Mouse (Mus musculus) liver, embryonic 16.5 days (tissue): Measurements from ENCODE around the gene Cpeb3. TPM values are rescaled to one million over a fixed set of nuclear protein-coding genes. Genes with fewer than 3 reads are reported as not detected.

ENCODE experiments used
- ATAC-seq: fragments of 200-750 bp; cut with Nextera tagmentation; 2 replicates; pipeline ENCODE4 v1.8.0; 2017; ENCODE audit warnings: low read depth, mild to moderate bottlenecking, moderate number of reproducible peaks, moderate library complexity
- H3K27ac ChIP-seq: fragments of 300-500 bp; sonication (generic); 2 replicates; pipeline ENCODE4 v1.5.1; 2014; ENCODE audit warnings: mild to moderate bottlenecking, low read length
- H3K27me3 ChIP-seq: fragments of 300-500 bp; sonication (generic); 2 replicates; pipeline ENCODE4 v1.6.1; 2014; ENCODE audit warnings: low read depth, low read length, mixed read lengths; ENCODE audit not compliant: control insufficient read depth, insufficient read depth
- H3K36me3 ChIP-seq: fragments of 300-500 bp; sonication (generic); 2 replicates; pipeline ENCODE4 v1.6.1; 2014; ENCODE audit warnings: mild to moderate bottlenecking; ENCODE audit not compliant: control insufficient read depth, insufficient read depth
- H3K4me1 ChIP-seq: fragments of 300-500 bp; sonication (generic); 2 replicates; pipeline ENCODE4 v1.6.1; 2014; ENCODE audit warnings: low read depth, low read length, mixed read lengths; ENCODE audit not compliant: control insufficient read depth
- H3K4me2 ChIP-seq: fragments of 300-500 bp; sonication (generic); 2 replicates; pipeline ENCODE4 v1.6.1; 2014; ENCODE audit warnings: low read depth, low read length, mixed read lengths
- H3K4me3 ChIP-seq: fragments of 300-500 bp; sonication (generic); 2 replicates; pipeline ENCODE4 v1.5.1; 2014; ENCODE audit warnings: low read depth, mild to moderate bottlenecking, low read length
- H3K9ac ChIP-seq: fragments of 300-500 bp; sonication (generic); 2 replicates; pipeline ENCODE4 v1.6.1; 2014; ENCODE audit warnings: low read depth, low read length
- H3K9me3 ChIP-seq: fragments of 300-500 bp; sonication (generic); replicated peaks from 2 replicates; pipeline ENCODE4 v1.6.1; 2016; ENCODE audit warnings: low read length; ENCODE audit not compliant: control insufficient read depth
- WGBS: fragments of 180-500 bp; shearing (Covaris S2); extraction: QIAGEN DNeasy Blood & Tissue Kit; methylation state at CpG from one replicate; pipeline ENCODE4 v1.1.7; 2014; ENCODE audit not compliant: insufficient replicate concordance; 5-methylcytosine and 5-hydroxymethylcytosine counted together
- polyA plus RNA-seq: library from polyadenylated mRNA; unstranded; fragments of >200 nt; fragmentation: Nextera tagmentation; extraction: Ambion mirVana; gene quantifications from 2 replicates; pipeline ENCODE4 v1.2.1, GENCODE M21; 2015

Gene Cpeb3
- polyA plus RNA-seq, 1 experiment from 2014 or later, result 3.8 TPM

- Histone ChIP-seq H3K36me3 (no peaks in the 10 kb centered on the region), H3K4me3 (no peak overlapping the region), H3K27me3 (no peaks in the 10 kb centered on the region), H3K9ac (no peak overlapping the region), H3K9me3 (no peaks in the 10 kb centered on the region), H3K4me1 (no peaks in the 10 kb centered on the region), H3K27ac (no peak overlapping the region), H3K4me2 (no peak overlapping the region)
- no peak for ATAC-seq
- 78% methylated on average over 2 of the region's 2 CpGs for WGBS
These were observed 89.1 kb downstream of the Cpeb3 start for GRCm38 (mm10) chr19:37119281-37119680.

DNA sequence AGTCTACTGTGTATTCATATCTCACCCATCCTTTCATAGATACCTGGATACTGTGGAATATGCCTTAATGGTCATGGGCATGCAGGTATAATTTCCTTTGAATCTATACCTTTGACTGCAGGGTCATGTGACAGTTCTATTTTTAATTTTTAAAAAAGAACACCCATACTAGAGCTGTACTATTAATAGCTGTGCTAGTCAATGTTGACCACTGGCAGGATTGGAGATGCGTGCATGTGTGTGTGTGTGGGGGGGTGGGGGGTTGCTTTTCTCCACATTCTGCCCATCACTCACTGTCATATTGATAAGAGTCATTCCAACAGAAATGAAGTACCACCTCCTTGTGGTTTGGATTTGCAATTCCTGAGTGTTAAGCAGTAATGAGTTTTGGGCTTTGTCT, 92.6 kb downstream of the Cpeb3 start:
- no peak for ATAC-seq

DNA sequence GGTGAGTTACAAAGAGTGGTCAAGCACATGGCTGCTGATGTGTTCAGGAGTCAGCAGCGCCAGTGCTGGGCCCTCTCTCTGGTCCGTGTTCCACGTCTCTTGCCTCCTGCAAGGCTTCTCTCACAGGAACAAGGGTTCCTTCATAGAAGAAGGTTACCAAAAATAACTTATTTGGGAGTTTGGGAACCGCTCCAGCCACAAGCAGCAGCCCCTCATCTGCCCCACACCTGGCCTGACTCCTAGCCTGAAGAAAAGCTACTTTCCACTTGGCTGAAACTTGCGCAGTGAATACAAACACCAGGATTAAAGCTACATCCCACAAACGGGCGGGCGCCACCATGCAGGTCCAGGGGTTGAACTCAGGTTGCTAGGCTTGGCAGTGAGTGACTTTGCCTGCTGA, 93.0 kb downstream of the Cpeb3 start:
- Histone ChIP-seq H3K27me3 (no peaks in the 10 kb centered on the region), H3K27ac (no peak overlapping the region), H3K4me1 (no peaks in the 10 kb centered on the region), H3K9ac (no peak overlapping the region), H3K9me3 (no peaks in the 10 kb centered on the region), H3K4me2 (no peak overlapping the region), H3K4me3 (no peak overlapping the region), H3K36me3 (no peaks in the 10 kb centered on the region)
- no peak for ATAC-seq
- WGBS, result 79% methylated on average over 8 of the region's 8 CpGs

More for the DNA sequence above, 92.6 kb downstream of the Cpeb3 start:
- no peaks in the 10 kb centered on the region for H3K9me3 ChIP-seq
- no peaks in the 10 kb centered on the region for H3K27me3 ChIP-seq
- H3K4me3 ChIP-seq, result no peak overlapping the region
- WGBS, result 84% methylated on average over 1 of the region's 1 CpGs
- no peak overlapping the region for H3K4me2 ChIP-seq
- no peak overlapping the region for H3K9ac ChIP-seq
- H3K36me3 ChIP-seq, result no peaks in the 10 kb centered on the region
- no peak overlapping the region for H3K27ac ChIP-seq
- H3K4me1 ChIP-seq, result no peaks in the 10 kb centered on the region

- H3K36me3 ChIP-seq, result no peaks in the 10 kb centered on the region
- no peaks in the 10 kb centered on the region for H3K9me3 ChIP-seq
- H3K4me2 ChIP-seq, result no peak overlapping the region
- no peak for ATAC-seq
- H3K4me3 ChIP-seq, result no peak overlapping the region
- no peaks in the 10 kb centered on the region for H3K27me3 ChIP-seq
- H3K27ac ChIP-seq, result no peak overlapping the region
- H3K9ac ChIP-seq, result no peak overlapping the region
- WGBS, result 77% methylated on average over 6 of the region's 6 CpGs
- H3K4me1 ChIP-seq, result no peaks in the 10 kb centered on the region; the same call in 1 of the 2 replicates
These were observed 96.6 kb downstream of the Cpeb3 start for GRCm38 (mm10) chr19:37111831-37112230.

GRCm38 (mm10) chr19:37110494-37110893, 97.9 kb downstream of the Cpeb3 start:
- H3K9ac ChIP-seq, result no peak overlapping the region
- no peak for ATAC-seq
- H3K4me2 ChIP-seq, result no peak overlapping the region
- H3K27ac ChIP-seq, result no peak overlapping the region
- H3K9me3 ChIP-seq, result no peaks in the 10 kb centered on the region
- no peaks in the 10 kb centered on the region; the same call in 1 of the 2 replicates for H3K4me1 ChIP-seq
- no peaks in the 10 kb centered on the region for H3K27me3 ChIP-seq
- no peaks in the 10 kb centered on the region for H3K36me3 ChIP-seq
- 25% methylated on average over 1 of the region's 1 CpGs for WGBS
- no peak overlapping the region for H3K4me3 ChIP-seq

DNA sequence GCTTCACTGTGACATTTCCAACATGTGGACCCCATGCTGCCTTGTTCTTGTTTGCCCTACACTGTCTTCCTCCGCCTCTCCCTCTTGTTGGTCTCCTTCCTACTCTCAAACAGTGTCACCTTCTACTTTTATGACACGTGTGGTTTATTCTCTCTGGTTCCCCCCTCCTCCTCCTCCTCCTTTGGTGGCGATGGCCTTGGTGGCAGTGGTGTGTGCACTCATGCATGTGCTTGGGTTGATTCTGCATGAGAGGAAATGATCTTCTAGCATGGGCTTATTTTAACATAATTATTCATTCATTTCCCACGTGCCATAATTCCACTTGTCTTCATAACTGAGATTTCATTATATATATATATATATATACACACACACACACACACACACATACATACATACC, 98.5 kb downstream of the Cpeb3 start:
- Histone ChIP-seq H3K27me3 (no peaks in the 10 kb centered on the region), H3K4me2 (no peak overlapping the region), H3K4me3 (no peak overlapping the region), H3K9ac (no peak overlapping the region), H3K36me3 (no peaks in the 10 kb centered on the region), H3K27ac (no peak overlapping the region), H3K4me1 (no peaks in the 10 kb centered on the region; the same call in 1 of the 2 replicates), H3K9me3 (no peaks in the 10 kb centered on the region)
- 78% methylated on average over 4 of the region's 4 CpGs for WGBS
- ATAC-seq, result no peak

DNA sequence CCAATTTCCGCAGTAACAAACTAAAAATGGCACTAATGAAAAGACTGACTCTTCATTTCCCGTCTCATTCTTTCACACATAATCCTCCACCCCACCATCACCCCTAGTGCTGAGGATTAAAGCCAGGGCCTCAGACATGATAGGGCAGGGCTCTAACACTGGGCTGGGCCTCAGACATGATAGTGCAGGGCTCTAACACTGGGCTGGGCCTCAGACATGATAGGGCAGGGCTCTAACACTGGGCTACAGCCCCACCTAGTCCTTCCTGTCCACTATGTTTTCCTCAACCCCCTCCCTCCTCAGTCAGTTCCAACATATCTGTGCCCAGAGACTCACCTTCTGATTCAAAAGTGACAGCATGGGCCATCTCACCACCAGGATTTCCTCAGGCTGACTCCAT, 107.7 kb downstream of the Cpeb3 start:
- peak overlapping the region; percentile 17 for H3K4me2 ChIP-seq
- no peaks in the 10 kb centered on the region for H3K36me3 ChIP-seq
- H3K4me1 ChIP-seq, result peaks cover 9% of the 10 kb centered on the region
- no peak overlapping the region for H3K27ac ChIP-seq
- H3K9me3 ChIP-seq, result no peaks in the 10 kb centered on the region
- no peak overlapping the region for H3K4me3 ChIP-seq
- no peak overlapping the region for H3K9ac ChIP-seq
- ATAC-seq, result peak; percentile 94
- WGBS, result 52% methylated on average over 2 of the region's 2 CpGs
- H3K27me3 ChIP-seq, result no peaks in the 10 kb centered on the region

- H3K9me3 ChIP-seq, result no peaks in the 10 kb centered on the region
- ATAC-seq, result no peak
- 67% methylated on average over 4 of the region's 4 CpGs for WGBS
These were observed 112.6 kb downstream of the Cpeb3 start for GRCm38 (mm10) chr19:37095666-37096330.

GRCm38 (mm10) chr19:37093181-37093580, 115.2 kb downstream of the Cpeb3 start:
- H3K4me1 ChIP-seq, result no peaks in the 10 kb centered on the region
- H3K4me3 ChIP-seq, result no peak overlapping the region
- H3K36me3 ChIP-seq, result no peaks in the 10 kb centered on the region
- H3K4me2 ChIP-seq, result no peak overlapping the region
- no peak overlapping the region for H3K9ac ChIP-seq
- no peak for ATAC-seq
- H3K27ac ChIP-seq, result no peak overlapping the region
- no peaks in the 10 kb centered on the region for H3K27me3 ChIP-seq
- 69% methylated on average over 3 of the region's 3 CpGs for WGBS
- no peaks in the 10 kb centered on the region for H3K9me3 ChIP-seq

More at GRCm38 (mm10) chr19:37095666-37096330, 112.6 kb downstream of the Cpeb3 start:
- H3K4me1 ChIP-seq, result peaks cover 3% of the 10 kb centered on the region
- H3K9ac ChIP-seq, result no peak overlapping the region
- no peaks in the 10 kb centered on the region for H3K27me3 ChIP-seq
- no peak overlapping the region for H3K27ac ChIP-seq
- H3K36me3 ChIP-seq, result no peaks in the 10 kb centered on the region
- no peak overlapping the region for H3K4me3 ChIP-seq
- H3K4me2 ChIP-seq, result no peak overlapping the region
